Mouse (Mus musculus) cerebellum, postnatal 36 days (tissue): ENCODE results near the gene Pipox.

ENCODE experiments used
- DNase-seq, 2 experiments: peaks; one replicate each; pipeline ENCODE4 v3.0.0; 2021 to 2022; ENCODE audit warnings: mixed read lengths in 2 of 2

The Pipox gene

GRCm38 (mm10) chr11:77843906-77844200, 50.0 kb downstream of the Pipox start:
- DNase-seq = no peak

- DNase-seq = no peak
Observed at GRCm38 (mm10) chr11:77843068-77843905, 50.6 kb downstream of the Pipox start.

GRCm38 (mm10) chr11:77840523-77841245, 53.2 kb downstream of the Pipox start:
- DNase-seq = peak; percentile 84 to 86

GRCm38 (mm10) chr11:77837856-77838255, 56.0 kb downstream of the Pipox start:
- DNase-seq = no peak

GRCm38 (mm10) chr11:77836751-77837150, 57.1 kb downstream of the Pipox start:
- no peak for DNase-seq

GRCm38 (mm10) chr11:77836290-77836689, 57.6 kb downstream of the Pipox start:
- no peak for DNase-seq

- DNase-seq = no peak
Observed at GRCm38 (mm10) chr11:77835109-77835508, 58.8 kb downstream of the Pipox start.

GRCm38 (mm10) chr11:77832541-77832940, 61.4 kb downstream of the Pipox start:
- no peak for DNase-seq

- no peak for DNase-seq
Observed at GRCm38 (mm10) chr11:77830875-77831274, 63.0 kb downstream of the Pipox start.
